Mouse (Mus musculus) limb, embryonic 13.5 days (tissue): ENCODE results near the gene Tmem147. TPM values are rescaled to one million over a fixed set of nuclear protein-coding genes. Genes with fewer than 3 reads are reported as not detected.

Source experiments
- ATAC-seq: fragments of 200-750 bp; cut with Nextera tagmentation; 2 replicates; pipeline ENCODE4 v1.8.0; 2017; ENCODE audit warnings: low read depth, moderate number of reproducible peaks, moderate TSS enrichment; ENCODE audit not compliant: low FRiP score
- H3K27ac ChIP-seq: fragments of 300-500 bp; sonication (generic); 2 replicates; pipeline ENCODE4 v1.5.1; 2015; ENCODE audit warnings: inconsistent platforms, mild to moderate bottlenecking, moderate library complexity
- H3K27me3 ChIP-seq: fragments of 300-500 bp; sonication (generic); 2 replicates; pipeline ENCODE4 v1.6.1; 2015; ENCODE audit warnings: mild to moderate bottlenecking, inconsistent platforms
- H3K36me3 ChIP-seq: fragments of 300-500 bp; sonication (generic); 2 replicates; pipeline ENCODE4 v1.6.1; 2015; ENCODE audit warnings: inconsistent platforms, mild to moderate bottlenecking, moderate library complexity
- H3K4me1 ChIP-seq: fragments of 300-500 bp; sonication (generic); 2 replicates; pipeline ENCODE4 v1.6.1; 2015; ENCODE audit warnings: inconsistent platforms
- H3K4me2 ChIP-seq: fragments of 300-500 bp; sonication (generic); replicated peaks from 2 replicates; pipeline ENCODE4 v1.6.1; 2015; ENCODE audit warnings: inconsistent platforms, mild to moderate bottlenecking, moderate library complexity
- H3K4me3 ChIP-seq: fragments of 300-500 bp; sonication (generic); 2 replicates; pipeline ENCODE4 v1.5.1; 2015; ENCODE audit warnings: moderate library complexity, mild to moderate bottlenecking, inconsistent platforms
- H3K9ac ChIP-seq: fragments of 300-500 bp; sonication (generic); 2 replicates; pipeline ENCODE4 v1.6.1; 2015; ENCODE audit warnings: mild to moderate bottlenecking, inconsistent platforms
- H3K9me3 ChIP-seq: fragments of 300-500 bp; sonication (generic); 2 replicates; pipeline ENCODE4 v1.6.1; 2016; ENCODE audit warnings: inconsistent platforms
- WGBS: fragments of 180-500 bp; shearing (Covaris S2); methylation state at CpG from one replicate; pipeline ENCODE4 v1.1.7; 2015; 5-methylcytosine and 5-hydroxymethylcytosine counted together
- polyA plus RNA-seq: library from polyadenylated mRNA; unstranded; fragments of >200 nt; fragmentation: Nextera tagmentation; extraction: Ambion mirVana; gene quantifications from 2 replicates; pipeline ENCODE4 v1.2.1, GENCODE M21; 2015

The Tmem147 gene
- polyA plus RNA-seq, 1 experiment from 2014 or later, result 189 TPM

DNA sequence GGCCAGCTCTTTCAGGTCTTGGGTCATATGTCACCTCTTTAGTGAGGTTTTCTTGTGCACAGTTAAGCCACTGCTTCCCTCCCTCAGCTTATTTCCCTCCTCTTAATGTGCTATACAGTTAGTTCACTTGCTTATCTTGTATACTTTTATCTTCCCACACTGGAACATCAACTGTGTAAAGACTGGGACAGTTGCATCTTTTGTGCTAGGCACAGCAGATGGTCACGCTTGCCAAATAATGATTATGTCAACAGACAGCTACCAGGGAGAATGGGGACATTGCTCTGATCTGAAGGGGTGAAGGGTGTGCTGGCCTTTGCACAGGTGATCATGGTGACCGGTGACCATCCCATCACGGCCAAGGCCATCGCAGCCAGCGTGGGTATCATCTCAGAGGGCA lies 9.7 kb downstream of the Tmem147 start:
- H3K4me3 ChIP-seq, result no peak overlapping the region
- no peaks in the 10 kb centered on the region for H3K9me3 ChIP-seq
- peaks cover 16% of the 10 kb centered on the region for H3K4me1 ChIP-seq
- no peak overlapping the region for H3K4me2 ChIP-seq
- H3K9ac ChIP-seq, result no peak overlapping the region
- H3K27ac ChIP-seq, result no peak overlapping the region
- H3K36me3 ChIP-seq, result no peaks in the 10 kb centered on the region
- ATAC-seq, result no peak
- peaks cover 48% of the 10 kb centered on the region for H3K27me3 ChIP-seq
- WGBS, result 97% methylated on average over 5 of the region's 5 CpGs

GRCm38 (mm10) chr7:30717716-30718046 lies 11.7 kb downstream of the Tmem147 start:
- peaks cover 50% of the 10 kb centered on the region for H3K27me3 ChIP-seq
- H3K4me2 ChIP-seq, result peak overlapping the region; percentile 65
- H3K9ac ChIP-seq, result 0 out of 2 replicates have a peak overlapping the region, but pooled peaks have one; percentile 15
- H3K27ac ChIP-seq, result no peak overlapping the region
- no peaks in the 10 kb centered on the region for H3K36me3 ChIP-seq
- peaks cover 12% of the 10 kb centered on the region for H3K4me1 ChIP-seq
- 15% methylated on average over 14 of the region's 14 CpGs for WGBS
- no peak for ATAC-seq
- H3K9me3 ChIP-seq, result no peaks in the 10 kb centered on the region
- peak overlapping the region; percentile 37 for H3K4me3 ChIP-seq

GRCm38 (mm10) chr7:30717006-30717715 lies 12.2 kb downstream of the Tmem147 start:
- no peak overlapping the region for H3K27ac ChIP-seq
- peaks cover 12% of the 10 kb centered on the region for H3K4me1 ChIP-seq
- H3K36me3 ChIP-seq, result no peaks in the 10 kb centered on the region
- peak overlapping the region; percentile 37 for H3K4me3 ChIP-seq
- peak; percentile 93 for ATAC-seq
- no peaks in the 10 kb centered on the region for H3K9me3 ChIP-seq
- H3K27me3 ChIP-seq, result peaks cover 50% of the 10 kb centered on the region
- 1% methylated on average over 43 of the region's 43 CpGs for WGBS
- peak overlapping the region; percentile 65 for H3K4me2 ChIP-seq
- 0 out of 2 replicates have a peak overlapping the region, but pooled peaks have one; percentile 15 for H3K9ac ChIP-seq

DNA sequence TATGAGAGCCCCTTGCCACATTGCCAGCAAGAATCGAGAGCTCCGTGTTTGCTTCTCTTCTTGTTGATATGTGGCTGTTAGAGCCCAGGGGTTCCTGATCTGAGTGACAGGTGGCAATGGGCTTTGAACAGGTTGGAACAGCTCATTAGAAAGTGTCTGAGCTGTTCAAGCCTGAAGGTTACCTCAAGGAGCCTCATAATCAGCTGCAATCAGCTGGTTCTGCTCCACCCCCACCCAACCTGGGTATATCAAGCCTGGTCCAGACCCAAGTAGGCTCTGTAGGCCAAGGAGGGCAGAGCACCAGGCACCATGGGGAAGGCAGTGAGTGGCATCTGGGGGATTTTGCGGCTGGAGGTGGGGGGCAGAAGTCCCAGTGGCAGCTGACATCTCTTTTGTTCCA lies 17.4 kb downstream of the Tmem147 start, which contains the start of gene Atp4a:
Atp4a (plus strand) TSS at position 268 of the 400 bp plus-strand sequence.
- Histone ChIP-seq H3K9ac (no peak within 1 kb of the TSS), H3K27me3 (peaks cover 30% of the 10 kb centered on the region), H3K4me2 (no peak within 1 kb of the TSS), H3K4me3 (no peak within 1 kb of the TSS), H3K36me3 (no peaks in the 10 kb centered on the region), H3K4me1 (peaks cover 3% of the 10 kb centered on the region; the same call in 1 of the 2 replicates), H3K27ac (no peak within 1 kb of the TSS), H3K9me3 (no peaks in the 10 kb centered on the region)
- ATAC-seq, result no peak
- 77% methylated on average over 3 of the region's 3 CpGs for WGBS

- no peaks in the 10 kb centered on the region for H3K36me3 ChIP-seq
- ATAC-seq, result no peak
- no peak overlapping the region for H3K27ac ChIP-seq
- no peak overlapping the region for H3K4me3 ChIP-seq
- WGBS, result 88% methylated on average over 1 of the region's 1 CpGs
- H3K9ac ChIP-seq, result no peak overlapping the region
- peaks cover 7% of the 10 kb centered on the region; the same call in 1 of the 2 replicates for H3K27me3 ChIP-seq
- H3K4me2 ChIP-seq, result no peak overlapping the region
- H3K4me1 ChIP-seq, result no peaks in the 10 kb centered on the region
- no peaks in the 10 kb centered on the region for H3K9me3 ChIP-seq
Measured at GRCm38 (mm10) chr7:30707441-30707840, 21.9 kb downstream of the Tmem147 start.

GRCm38 (mm10) chr7:30706214-30706882 lies 23.0 kb downstream of the Tmem147 start:
- no peak overlapping the region for H3K9ac ChIP-seq
- no peaks in the 10 kb centered on the region for H3K4me1 ChIP-seq
- no peak for ATAC-seq
- 0 out of 2 replicates have a peak, but pooled peaks cover 7% of the 10 kb centered on the region for H3K27me3 ChIP-seq
- no peak overlapping the region for H3K27ac ChIP-seq
- H3K4me3 ChIP-seq, result no peak overlapping the region
- H3K4me2 ChIP-seq, result no peak overlapping the region
- 74% methylated on average over 8 of the region's 8 CpGs for WGBS
- H3K36me3 ChIP-seq, result no peaks in the 10 kb centered on the region
- no peaks in the 10 kb centered on the region for H3K9me3 ChIP-seq

GRCm38 (mm10) chr7:30698589-30698988 lies 30.8 kb downstream of the Tmem147 start, which contains the start of gene 2200002J24Rik:
Gene 2200002J24Rik, plus strand, starts transcription at chr7:30698926.
- H3K9ac ChIP-seq, result no peak within 1 kb of the TSS
- no peaks in the 10 kb centered on the region for H3K36me3 ChIP-seq
- no peaks in the 10 kb centered on the region for H3K4me1 ChIP-seq
- no peak for ATAC-seq
- H3K9me3 ChIP-seq, result no peaks in the 10 kb centered on the region
- no peak within 1 kb of the TSS for H3K4me2 ChIP-seq
- WGBS, result 41% methylated on average over 9 of the region's 9 CpGs
- H3K27me3 ChIP-seq, result no peaks in the 10 kb centered on the region
- H3K4me3 ChIP-seq, result no peak within 1 kb of the TSS
- no peak within 1 kb of the TSS for H3K27ac ChIP-seq

- no peak overlapping the region for H3K4me2 ChIP-seq
- no peak overlapping the region for H3K27ac ChIP-seq
- no peaks in the 10 kb centered on the region for H3K27me3 ChIP-seq
- H3K9ac ChIP-seq, result no peak overlapping the region
- WGBS, result 59% methylated on average over 5 of the region's 5 CpGs
- no peak overlapping the region for H3K4me3 ChIP-seq
- H3K36me3 ChIP-seq, result no peaks in the 10 kb centered on the region
- H3K4me1 ChIP-seq, result no peaks in the 10 kb centered on the region
- ATAC-seq, result no peak
- no peaks in the 10 kb centered on the region for H3K9me3 ChIP-seq
Measured at GRCm38 (mm10) chr7:30698101-30698500, 31.2 kb downstream of the Tmem147 start.

DNA sequence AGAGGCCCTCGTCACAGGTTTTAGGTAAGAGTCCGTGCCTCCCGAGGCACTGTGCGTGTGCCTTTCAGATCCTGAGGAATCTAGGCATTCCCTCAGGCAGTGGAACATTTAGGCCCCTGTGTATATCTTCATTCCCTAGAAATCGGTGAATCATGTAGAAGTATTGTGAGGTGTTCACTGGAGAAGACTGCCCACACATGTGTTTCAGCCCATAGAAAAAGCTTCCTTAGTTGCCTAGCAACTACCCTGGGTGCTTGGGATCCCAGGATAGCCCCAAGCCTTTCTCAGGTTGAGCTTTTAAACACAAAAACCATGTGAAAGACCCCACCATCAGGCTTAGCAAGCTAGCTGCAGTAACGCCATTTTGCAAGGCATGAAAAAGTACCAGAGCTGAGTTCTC lies 41.0 kb downstream of the Tmem147 start:
- no peak for ATAC-seq
- Histone ChIP-seq H3K4me1 (no peaks in the 10 kb centered on the region), H3K27me3 (peaks cover 23% of the 10 kb centered on the region), H3K4me3 (no peak overlapping the region), H3K9me3 (no peaks in the 10 kb centered on the region), H3K9ac (no peak overlapping the region), H3K4me2 (no peak overlapping the region), H3K27ac (no peak overlapping the region), H3K36me3 (no peaks in the 10 kb centered on the region)
- 71% methylated on average over 6 of the region's 6 CpGs for WGBS

DNA sequence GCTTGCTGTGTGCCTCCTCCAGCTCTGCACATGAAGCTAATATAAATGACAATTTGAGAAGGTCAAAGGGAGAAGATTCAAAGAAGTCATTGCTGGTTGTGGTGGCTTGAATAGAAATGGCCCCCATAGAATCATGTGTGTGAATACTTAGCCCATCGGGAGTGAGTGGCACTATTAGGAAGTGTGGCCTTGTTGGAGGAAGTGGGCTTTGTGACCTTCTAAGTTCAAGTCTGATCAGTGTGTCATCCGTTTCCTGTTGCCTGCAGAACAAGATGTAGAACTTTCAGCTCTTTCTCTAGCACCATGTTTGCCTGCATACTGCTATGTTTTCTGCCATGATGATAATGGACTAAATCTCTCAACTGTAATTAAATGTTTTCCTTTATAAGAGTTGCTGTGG lies 45.9 kb downstream of the Tmem147 start:
- Histone ChIP-seq H3K9ac (no peak overlapping the region), H3K4me1 (no peaks in the 10 kb centered on the region), H3K9me3 (peaks cover 2% of the 10 kb centered on the region; the same call in 1 of the 2 replicates), H3K4me2 (no peak overlapping the region), H3K4me3 (no peak overlapping the region), H3K27me3 (peaks cover 26% of the 10 kb centered on the region), H3K27ac (no peak overlapping the region), H3K36me3 (no peaks in the 10 kb centered on the region)
- ATAC-seq, result no peak
- WGBS, result 81% methylated on average over 2 of the region's 2 CpGs

GRCm38 (mm10) chr7:30681897-30682296 lies 47.4 kb downstream of the Tmem147 start:
- Histone ChIP-seq H3K4me3 (no peak overlapping the region), H3K27me3 (peaks cover 11% of the 10 kb centered on the region), H3K27ac (no peak overlapping the region), H3K9me3 (peaks cover 5% of the 10 kb centered on the region; the same call in 1 of the 2 replicates), H3K36me3 (no peaks in the 10 kb centered on the region), H3K4me2 (no peak overlapping the region), H3K9ac (no peak overlapping the region), H3K4me1 (no peaks in the 10 kb centered on the region)
- WGBS, result 50% methylated on average over 5 of the region's 5 CpGs
- ATAC-seq, result no peak

DNA sequence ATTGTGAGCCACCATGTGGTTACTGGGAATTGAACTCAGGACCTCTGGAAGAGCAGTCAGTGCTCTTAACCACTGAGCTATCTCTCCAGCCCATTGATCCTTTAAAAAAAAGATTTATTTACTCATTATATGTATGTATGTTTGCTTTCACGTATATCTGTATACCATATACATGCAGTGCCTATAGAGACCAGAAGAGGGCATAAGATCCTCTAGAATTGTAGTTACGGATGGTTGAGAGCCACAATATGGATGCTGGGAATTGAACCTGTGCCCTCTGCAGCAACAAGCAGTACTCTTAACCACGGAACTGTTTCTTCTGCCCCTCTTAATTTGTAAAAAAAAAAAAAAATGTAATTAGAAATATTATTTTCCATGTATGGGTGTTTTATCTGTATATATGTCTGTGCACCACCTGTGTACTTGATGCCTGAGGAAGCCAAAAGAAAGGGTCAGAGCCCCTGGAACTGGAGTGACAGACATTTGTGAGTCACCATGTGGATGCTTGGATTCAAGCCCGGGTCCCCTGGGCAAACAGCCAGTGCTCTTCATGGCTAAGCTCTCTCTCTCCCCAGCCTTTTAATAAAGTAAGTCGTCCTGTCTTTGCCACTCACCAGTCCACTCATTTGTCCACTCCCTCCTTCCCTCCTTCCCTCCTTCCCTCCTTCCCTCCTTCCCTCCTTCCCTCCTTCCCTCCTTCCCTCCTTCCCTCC lies 50.9 kb downstream of the Tmem147 start:
- H3K4me3 ChIP-seq, result no peak overlapping the region
- WGBS, result 65% methylated on average over 5 of the region's 5 CpGs
- ATAC-seq, result no peak
- H3K9me3 ChIP-seq, result peaks cover 5% of the 10 kb centered on the region; the same call in 1 of the 2 replicates
- H3K27me3 ChIP-seq, result 0 out of 2 replicates have a peak, but pooled peaks cover 3% of the 10 kb centered on the region
- H3K27ac ChIP-seq, result no peak overlapping the region
- H3K36me3 ChIP-seq, result no peaks in the 10 kb centered on the region
- no peak overlapping the region for H3K9ac ChIP-seq
- H3K4me1 ChIP-seq, result no peaks in the 10 kb centered on the region
- H3K4me2 ChIP-seq, result no peak overlapping the region
